Mouse (Mus musculus): Measurements from ENCODE around the gene Plekha6. TPM values are rescaled to one million over a fixed set of nuclear protein-coding genes. Genes with fewer than 3 reads are reported as not detected.

The Plekha6 gene
- total RNA-seq (2021): 10 to 100 TPM; 54.8 to 65.7 TPM
- long read RNA-seq, partial matches to known transcripts: 0 of 4 reads
- long read RNA-seq, other reads (novel, unspliced or antisense): 4 of 4 reads

- peak in 1 of 2 experiments; percentile 44 for DNase-seq (ENCODE audit: low spot score in 2 of 2)
Observed at GRCm38 (mm10) chr1:133163820-133164431, at the start of gene Plekha6. Gene Plekha6, plus strand, starts transcription at chr1:133164210.

- DNase-seq (ENCODE audit: low spot score in 2 of 2): no peak
Observed at GRCm38 (mm10) chr1:133116108-133116507, 47.9 kb upstream of the Plekha6 start.

GRCm38 (mm10) chr1:133118127-133118526 lies 45.9 kb upstream of the Plekha6 start:
- no peak for DNase-seq (ENCODE audit: low spot score in 2 of 2)

- no peak for DNase-seq (ENCODE audit: low spot score in 2 of 2)
Observed at GRCm38 (mm10) chr1:133118844-133119243, 45.2 kb upstream of the Plekha6 start.

- DNase-seq (ENCODE audit: low spot score in 2 of 2): no peak
Observed at GRCm38 (mm10) chr1:133119931-133120712, 43.9 kb upstream of the Plekha6 start.

GRCm38 (mm10) chr1:133121246-133121645 lies 42.8 kb upstream of the Plekha6 start:
- DNase-seq (ENCODE audit: low spot score in 2 of 2): no peak

GRCm38 (mm10) chr1:133124137-133124536 lies 39.9 kb upstream of the Plekha6 start:
- DNase-seq (ENCODE audit: low spot score in 2 of 2): no peak

GRCm38 (mm10) chr1:133125640-133126364 lies 38.2 kb upstream of the Plekha6 start:
- no peak for DNase-seq (ENCODE audit: low spot score in 2 of 2)

- DNase-seq (ENCODE audit: low spot score in 2 of 2): no peak
Observed at GRCm38 (mm10) chr1:133126365-133126740, 37.7 kb upstream of the Plekha6 start.

- DNase-seq (ENCODE audit: low spot score in 2 of 2): no peak
Observed at GRCm38 (mm10) chr1:133127328-133127727, 36.7 kb upstream of the Plekha6 start.

- peak in 1 of 2 experiments; percentile 31 for DNase-seq (ENCODE audit: low spot score in 2 of 2)
Observed at GRCm38 (mm10) chr1:133129471-133130221, 34.4 kb upstream of the Plekha6 start.

- DNase-seq (ENCODE audit: low spot score in 2 of 2): peak; percentile 97 to 98
Observed at GRCm38 (mm10) chr1:133130638-133131560, 33.1 kb upstream of the Plekha6 start, which contains the start of gene Ppp1r15b. Gene Ppp1r15b, plus strand, starts transcription at chr1:133131143.

- DNase-seq (ENCODE audit: low spot score in 2 of 2): no peak
Observed at GRCm38 (mm10) chr1:133131561-133131905, 32.5 kb upstream of the Plekha6 start.

- peak in 1 of 2 experiments; percentile 25 for DNase-seq (ENCODE audit: low spot score in 2 of 2)
Observed at GRCm38 (mm10) chr1:133131936-133132335, 32.1 kb upstream of the Plekha6 start.

GRCm38 (mm10) chr1:133132388-133133326 lies 31.4 kb upstream of the Plekha6 start:
- no peak for DNase-seq (ENCODE audit: low spot score in 2 of 2)

- no peak for DNase-seq (ENCODE audit: low spot score in 2 of 2)
Observed at GRCm38 (mm10) chr1:133133425-133133824, 30.6 kb upstream of the Plekha6 start.

- DNase-seq (ENCODE audit: low spot score in 2 of 2): no peak
Observed at GRCm38 (mm10) chr1:133134071-133134470, 29.9 kb upstream of the Plekha6 start.

GRCm38 (mm10) chr1:133134881-133135280 lies 29.1 kb upstream of the Plekha6 start:
- DNase-seq (ENCODE audit: low spot score in 2 of 2): no peak

GRCm38 (mm10) chr1:133135808-133136207 lies 28.2 kb upstream of the Plekha6 start:
- DNase-seq (ENCODE audit: low spot score in 2 of 2): no peak
